Mouse (Mus musculus): Measurements from ENCODE around the gene Dlg5. TPM values are rescaled to one million over a fixed set of nuclear protein-coding genes. Genes with fewer than 3 reads are reported as not detected.

Dlg5 gene
- polyA plus RNA-seq, 1 experiment from 2014 or later = 45.5 TPM

GRCm38 (mm10) chr14:24144821-24145220, 100.9 kb downstream of the Dlg5 start:
- Histone ChIP-seq H3K4me3 (ENCODE audit: low read depth, low read length) (no peak overlapping the region), H3K27ac (replicated peaks; ENCODE audit: low read depth, low read length) (no peak overlapping the region), H3K36me3 (ENCODE audit: control insufficient read depth, insufficient read depth, low read length) (peaks cover 12% of the 10 kb centered on the region; the same call in 1 of the 2 replicates), H3K27me3 (ENCODE audit: control insufficient read depth, insufficient read depth, low read length) (no peaks in the 10 kb centered on the region), H3K4me1 (ENCODE audit: control insufficient read depth, insufficient read depth, low read length) (no peaks in the 10 kb centered on the region), H3K4me2 (ENCODE audit: low read depth, severe bottlenecking) (no peak overlapping the region), H3K9me3 (ENCODE audit: control insufficient read depth, low read length) (no peaks in the 10 kb centered on the region), H3K9ac (ENCODE audit: low read length) (no peak overlapping the region)
- 80% methylated on average over 3 of the region's 3 CpGs for whole genome bisulfite sequencing
- ATAC-seq (ENCODE audit: insufficient number of reproducible peaks, low FRiP score, low TSS enrichment, low read depth) = no peak
- DNase-seq (ENCODE audit: low spot score) = no peak

GRCm38 (mm10) chr14:24144421-24144820, 101.3 kb downstream of the Dlg5 start:
- Histone ChIP-seq H3K4me3 (ENCODE audit: low read depth, low read length) (no peak overlapping the region), H3K9me3 (ENCODE audit: control insufficient read depth, low read length) (no peaks in the 10 kb centered on the region), H3K27ac (replicated peaks; ENCODE audit: low read depth, low read length) (no peak overlapping the region), H3K4me1 (ENCODE audit: control insufficient read depth, insufficient read depth, low read length) (no peaks in the 10 kb centered on the region), H3K9ac (ENCODE audit: low read length) (no peak overlapping the region), H3K36me3 (ENCODE audit: control insufficient read depth, insufficient read depth, low read length) (peaks cover 10% of the 10 kb centered on the region; the same call in 1 of the 2 replicates), H3K4me2 (ENCODE audit: low read depth, severe bottlenecking) (no peak overlapping the region), H3K27me3 (ENCODE audit: control insufficient read depth, insufficient read depth, low read length) (no peaks in the 10 kb centered on the region)
- 74% methylated on average over 8 of the region's 8 CpGs for WGBS
- ATAC-seq (ENCODE audit: insufficient number of reproducible peaks, low FRiP score, low TSS enrichment, low read depth) = no peak
- no peak for DNase-seq (ENCODE audit: low spot score)

- DNase-seq (ENCODE audit: low spot score) = no peak
- 85% methylated on average over 3 of the region's 3 CpGs for WGBS
- H3K27ac ChIP-seq (replicated peaks; ENCODE audit: low read depth, low read length) = no peak overlapping the region
Observed at GRCm38 (mm10) chr14:24142926-24143430, 102.7 kb downstream of the Dlg5 start.

GRCm38 (mm10) chr14:24141727-24142126, 104.0 kb downstream of the Dlg5 start:
- H3K4me1 ChIP-seq (ENCODE audit: control insufficient read depth, insufficient read depth, low read length) = no peaks in the 10 kb centered on the region
- no peak overlapping the region for H3K9ac ChIP-seq (ENCODE audit: low read length)
- WGBS = 82% methylated on average over 3 of the region's 3 CpGs
- DNase-seq (ENCODE audit: low spot score) (no peak), ATAC-seq (ENCODE audit: insufficient number of reproducible peaks, low FRiP score, low TSS enrichment, low read depth) (no peak)
- peaks cover 16% of the 10 kb centered on the region; the same call in 1 of the 2 replicates for H3K36me3 ChIP-seq (ENCODE audit: control insufficient read depth, insufficient read depth, low read length)
- no peak overlapping the region for H3K4me3 ChIP-seq (ENCODE audit: low read depth, low read length)
- H3K4me2 ChIP-seq (ENCODE audit: low read depth, severe bottlenecking) = no peak overlapping the region
- no peaks in the 10 kb centered on the region for H3K27me3 ChIP-seq (ENCODE audit: control insufficient read depth, insufficient read depth, low read length)
- H3K9me3 ChIP-seq (ENCODE audit: control insufficient read depth, low read length) = no peaks in the 10 kb centered on the region
- H3K27ac ChIP-seq (replicated peaks; ENCODE audit: low read depth, low read length) = no peak overlapping the region

More at GRCm38 (mm10) chr14:24142926-24143430, 102.7 kb downstream of the Dlg5 start:
- H3K9ac ChIP-seq (ENCODE audit: low read length) = no peak overlapping the region
- H3K4me3 ChIP-seq (ENCODE audit: low read depth, low read length) = no peak overlapping the region
- H3K9me3 ChIP-seq (ENCODE audit: control insufficient read depth, low read length) = no peaks in the 10 kb centered on the region
- H3K36me3 ChIP-seq (ENCODE audit: control insufficient read depth, insufficient read depth, low read length) = peaks cover 8% of the 10 kb centered on the region; the same call in 1 of the 2 replicates
- no peaks in the 10 kb centered on the region for H3K4me1 ChIP-seq (ENCODE audit: control insufficient read depth, insufficient read depth, low read length)
- no peak for ATAC-seq (ENCODE audit: insufficient number of reproducible peaks, low FRiP score, low TSS enrichment, low read depth)
- H3K27me3 ChIP-seq (ENCODE audit: control insufficient read depth, insufficient read depth, low read length) = no peaks in the 10 kb centered on the region
- H3K4me2 ChIP-seq (ENCODE audit: low read depth, severe bottlenecking) = no peak overlapping the region

GRCm38 (mm10) chr14:24140297-24140812, 105.4 kb downstream of the Dlg5 start:
- Histone ChIP-seq H3K4me3 (ENCODE audit: low read depth, low read length) (no peak overlapping the region), H3K36me3 (ENCODE audit: control insufficient read depth, insufficient read depth, low read length) (peaks cover 11% of the 10 kb centered on the region; the same call in 1 of the 2 replicates), H3K27me3 (ENCODE audit: control insufficient read depth, insufficient read depth, low read length) (no peaks in the 10 kb centered on the region), H3K27ac (replicated peaks; ENCODE audit: low read depth, low read length) (no peak overlapping the region), H3K4me1 (ENCODE audit: control insufficient read depth, insufficient read depth, low read length) (no peaks in the 10 kb centered on the region), H3K4me2 (ENCODE audit: low read depth, severe bottlenecking) (no peak overlapping the region), H3K9me3 (ENCODE audit: control insufficient read depth, low read length) (no peaks in the 10 kb centered on the region), H3K9ac (ENCODE audit: low read length) (no peak overlapping the region)
- WGBS = 85% methylated on average over 8 of the region's 8 CpGs
- DNase-seq (ENCODE audit: low spot score) (no peak), ATAC-seq (ENCODE audit: insufficient number of reproducible peaks, low FRiP score, low TSS enrichment, low read depth) (no peak)

- 93% methylated on average over 11 of the region's 11 CpGs for WGBS
- H3K36me3 ChIP-seq (ENCODE audit: control insufficient read depth, insufficient read depth, low read length) = peaks cover 15% of the 10 kb centered on the region; the same call in 1 of the 2 replicates
- H3K27me3 ChIP-seq (ENCODE audit: control insufficient read depth, insufficient read depth, low read length) = no peaks in the 10 kb centered on the region
- DNase-seq (ENCODE audit: low spot score) (no peak), ATAC-seq (ENCODE audit: insufficient number of reproducible peaks, low FRiP score, low TSS enrichment, low read depth) (no peak)
- no peak overlapping the region for H3K4me3 ChIP-seq (ENCODE audit: low read depth, low read length)
- H3K9ac ChIP-seq (ENCODE audit: low read length) = no peak overlapping the region
- H3K9me3 ChIP-seq (ENCODE audit: control insufficient read depth, low read length) = no peaks in the 10 kb centered on the region
- no peaks in the 10 kb centered on the region for H3K4me1 ChIP-seq (ENCODE audit: control insufficient read depth, insufficient read depth, low read length)
- no peak overlapping the region for H3K27ac ChIP-seq (replicated peaks; ENCODE audit: low read depth, low read length)
- H3K4me2 ChIP-seq (ENCODE audit: low read depth, severe bottlenecking) = no peak overlapping the region
Observed at GRCm38 (mm10) chr14:24136908-24137307, 108.8 kb downstream of the Dlg5 start.

GRCm38 (mm10) chr14:24134623-24135290, 111.0 kb downstream of the Dlg5 start:
- ATAC-seq (ENCODE audit: insufficient number of reproducible peaks, low FRiP score, low TSS enrichment, low read depth) (no peak), DNase-seq (ENCODE audit: low spot score) (no peak)
- H3K36me3 ChIP-seq (ENCODE audit: control insufficient read depth, insufficient read depth, low read length) = peaks cover 15% of the 10 kb centered on the region; the same call in 1 of the 2 replicates
- H3K27ac ChIP-seq (replicated peaks; ENCODE audit: low read depth, low read length) = no peak overlapping the region
- H3K27me3 ChIP-seq (ENCODE audit: control insufficient read depth, insufficient read depth, low read length) = no peaks in the 10 kb centered on the region
- no peak overlapping the region for H3K4me2 ChIP-seq (ENCODE audit: low read depth, severe bottlenecking)
- H3K4me1 ChIP-seq (ENCODE audit: control insufficient read depth, insufficient read depth, low read length) = no peaks in the 10 kb centered on the region
- no peak overlapping the region for H3K4me3 ChIP-seq (ENCODE audit: low read depth, low read length)
- 82% methylated on average over 7 of the region's 7 CpGs for WGBS
- no peak overlapping the region for H3K9ac ChIP-seq (ENCODE audit: low read length)
- H3K9me3 ChIP-seq (ENCODE audit: control insufficient read depth, low read length) = no peaks in the 10 kb centered on the region

- no peak overlapping the region for H3K4me3 ChIP-seq (ENCODE audit: low read depth, low read length)
- H3K9ac ChIP-seq (ENCODE audit: low read length) = no peak overlapping the region
- no peak for ATAC-seq (ENCODE audit: insufficient number of reproducible peaks, low FRiP score, low TSS enrichment, low read depth)
- H3K9me3 ChIP-seq (ENCODE audit: control insufficient read depth, low read length) = no peaks in the 10 kb centered on the region
- no peaks in the 10 kb centered on the region for H3K4me1 ChIP-seq (ENCODE audit: control insufficient read depth, insufficient read depth, low read length)
- no peak for DNase-seq (ENCODE audit: low spot score)
- 93% methylated on average over 8 of the region's 8 CpGs for WGBS
- H3K27ac ChIP-seq (replicated peaks; ENCODE audit: low read depth, low read length) = no peak overlapping the region
- peaks cover 14% of the 10 kb centered on the region; the same call in 1 of the 2 replicates for H3K36me3 ChIP-seq (ENCODE audit: control insufficient read depth, insufficient read depth, low read length)
- no peaks in the 10 kb centered on the region for H3K27me3 ChIP-seq (ENCODE audit: control insufficient read depth, insufficient read depth, low read length)
- H3K4me2 ChIP-seq (ENCODE audit: low read depth, severe bottlenecking) = no peak overlapping the region
Observed at GRCm38 (mm10) chr14:24133801-24134200, 111.9 kb downstream of the Dlg5 start.
